Mouse (Mus musculus) lung, postnatal 0 days (tissue): Measurements from ENCODE around the gene Hdac9. TPM values are rescaled to one million over a fixed set of nuclear protein-coding genes. Genes with fewer than 3 reads are reported as not detected.

ENCODE experiments used
- ATAC-seq: fragments of 200-750 bp; cut with Nextera tagmentation; 2 replicates; pipeline ENCODE4 v1.8.0; 2017; ENCODE audit warnings: moderate library complexity
- DNase-seq: peaks from one replicate; pipeline ENCODE4 v3.0.0-alpha.2; 2016; ENCODE audit warnings: low spot score
- H3K27ac ChIP-seq: fragments of 300-500 bp; sonication (generic); 2 replicates; pipeline ENCODE4 v1.5.1; 2014; ENCODE audit warnings: antibody characterized with exemption, mild to moderate bottlenecking, low read length, mixed read lengths
- H3K27me3 ChIP-seq: fragments of 300-500 bp; sonication (generic); replicated peaks from 2 replicates; pipeline ENCODE4 v1.6.1; 2014; ENCODE audit warnings: low read length, mixed read lengths; ENCODE audit not compliant: insufficient read depth
- H3K36me3 ChIP-seq: fragments of 300-500 bp; sonication (generic); 2 replicates; pipeline ENCODE4 v1.6.1; 2014; ENCODE audit warnings: low read length, mixed read lengths; ENCODE audit not compliant: insufficient read depth
- H3K4me1 ChIP-seq: fragments of 300-500 bp; sonication (generic); 2 replicates; pipeline ENCODE4 v1.6.1; 2014; ENCODE audit warnings: antibody characterized with exemption, low read depth, low read length, mixed read lengths; ENCODE audit not compliant: insufficient read depth
- H3K4me2 ChIP-seq: fragments of 300-500 bp; sonication (generic); replicated peaks from 2 replicates; pipeline ENCODE4 v1.6.1; 2014; ENCODE audit warnings: low read depth, mild to moderate bottlenecking, low read length, moderate library complexity, mixed read lengths
- H3K4me3 ChIP-seq: fragments of 300-500 bp; sonication (generic); 2 replicates; pipeline ENCODE4 v1.5.1; 2014; ENCODE audit warnings: low read depth, low read length
- H3K9ac ChIP-seq: fragments of 300-500 bp; sonication (generic); replicated peaks from 2 replicates; pipeline ENCODE4 v1.6.1; 2014; ENCODE audit warnings: low read depth, mild to moderate bottlenecking
- H3K9me3 ChIP-seq: fragments of 300-500 bp; sonication (generic); 2 replicates; pipeline ENCODE4 v1.6.1; 2016; ENCODE audit warnings: low read length, mixed read lengths
- CTCF ChIP-seq: IDR thresholded peaks from 2 replicates; pipeline ENCODE4 v1.5.1; 2016; ENCODE audit warnings: antibody characterized with exemption, mild to moderate bottlenecking
- EP300 ChIP-seq: IDR thresholded peaks from 2 replicates; pipeline ENCODE4 v1.6.1; 2016; ENCODE audit warnings: antibody characterized with exemption, mild to moderate bottlenecking, control low read depth
- WGBS: fragments of 180-500 bp; shearing (Covaris S2); extraction: QIAGEN DNeasy Blood & Tissue Kit; methylation state at CpG from one replicate; pipeline ENCODE4 v1.1.7; 2014; 5-methylcytosine and 5-hydroxymethylcytosine counted together
- polyA plus RNA-seq: library from polyadenylated mRNA; unstranded; fragments of >200 nt; fragmentation: Nextera tagmentation; extraction: Ambion mirVana; gene quantifications from 2 replicates; pipeline ENCODE4 v1.2.1, GENCODE M21; 2015

The Hdac9 gene
- polyA plus RNA-seq, 1 experiment from 2014 or later, result 6.0 TPM

GRCm38 (mm10) chr12:34487021-34487420 lies 429.9 kb downstream of the Hdac9 start:
- Histone ChIP-seq H3K9me3 (no peaks in the 10 kb centered on the region), H3K27ac (no peak overlapping the region), H3K4me1 (no peaks in the 10 kb centered on the region), H3K27me3 (no peaks in the 10 kb centered on the region), H3K4me3 (no peak overlapping the region), H3K9ac (no peak overlapping the region), H3K4me2 (no peak overlapping the region), H3K36me3 (no peaks in the 10 kb centered on the region)
- ATAC-seq, result no peak
- TF ChIP-seq CTCF, result no peak
- TF ChIP-seq EP300, result no peak
- WGBS, result 60% methylated on average over 3 of the region's 3 CpGs
- no peak for DNase-seq

- 51% methylated on average over 2 of the region's 2 CpGs for WGBS
Observed at GRCm38 (mm10) chr12:34486016-34486415, 430.9 kb downstream of the Hdac9 start.

GRCm38 (mm10) chr12:34481702-34482101 lies 435.2 kb downstream of the Hdac9 start:
- Histone ChIP-seq H3K27me3 (no peaks in the 10 kb centered on the region), H3K4me2 (no peak overlapping the region), H3K4me3 (no peak overlapping the region), H3K9ac (no peak overlapping the region), H3K4me1 (no peaks in the 10 kb centered on the region), H3K9me3 (no peaks in the 10 kb centered on the region), H3K36me3 (no peaks in the 10 kb centered on the region), H3K27ac (no peak overlapping the region)
- DNase-seq (no peak), ATAC-seq (no peak)
- WGBS, result 92% methylated on average over 5 of the region's 5 CpGs
- TF ChIP-seq CTCF, result no peak

More at GRCm38 (mm10) chr12:34486016-34486415, 430.9 kb downstream of the Hdac9 start:
- Histone ChIP-seq H3K9me3 (no peaks in the 10 kb centered on the region), H3K9ac (no peak overlapping the region), H3K4me1 (no peaks in the 10 kb centered on the region), H3K4me2 (no peak overlapping the region), H3K4me3 (no peak overlapping the region), H3K36me3 (no peaks in the 10 kb centered on the region), H3K27ac (no peak overlapping the region), H3K27me3 (no peaks in the 10 kb centered on the region)
- ATAC-seq (no peak), DNase-seq (no peak)
- TF ChIP-seq EP300 (no peak), CTCF (no peak)

GRCm38 (mm10) chr12:34472949-34473651 lies 443.8 kb downstream of the Hdac9 start:
- WGBS, result 65% methylated on average over 10 of the region's 10 CpGs
- H3K4me2 ChIP-seq, result no peak overlapping the region
- no peak overlapping the region for H3K4me3 ChIP-seq
- DNase-seq (no peak), ATAC-seq (no peak)
- no peak overlapping the region for H3K9ac ChIP-seq
- no peaks in the 10 kb centered on the region for H3K36me3 ChIP-seq
- H3K9me3 ChIP-seq, result no peaks in the 10 kb centered on the region
- no peaks in the 10 kb centered on the region for H3K4me1 ChIP-seq
- TF ChIP-seq CTCF, result no peak
- TF ChIP-seq EP300, result no peak
- no peak overlapping the region for H3K27ac ChIP-seq
- H3K27me3 ChIP-seq, result no peaks in the 10 kb centered on the region

- Histone ChIP-seq H3K9me3 (no peaks in the 10 kb centered on the region), H3K27ac (no peak overlapping the region), H3K27me3 (no peaks in the 10 kb centered on the region), H3K4me1 (no peaks in the 10 kb centered on the region), H3K4me2 (no peak overlapping the region), H3K36me3 (no peaks in the 10 kb centered on the region), H3K4me3 (no peak overlapping the region), H3K9ac (no peak overlapping the region)
- DNase-seq (no peak), ATAC-seq (no peak)
- TF ChIP-seq CTCF (no peak), EP300 (no peak)
- 37% methylated on average over 4 of the region's 4 CpGs for WGBS
Observed at GRCm38 (mm10) chr12:34472542-34472941, 444.4 kb downstream of the Hdac9 start.

GRCm38 (mm10) chr12:34461728-34462127 lies 455.2 kb downstream of the Hdac9 start:
- Histone ChIP-seq H3K9ac (no peak overlapping the region), H3K36me3 (no peaks in the 10 kb centered on the region), H3K4me3 (no peak overlapping the region), H3K4me1 (no peaks in the 10 kb centered on the region), H3K9me3 (no peaks in the 10 kb centered on the region), H3K27me3 (no peaks in the 10 kb centered on the region), H3K27ac (no peak overlapping the region), H3K4me2 (no peak overlapping the region)
- no peak for ATAC-seq
- DNase-seq, result no peak
- TF ChIP-seq CTCF, result no peak
- no peak for TF ChIP-seq EP300
- WGBS, result 70% methylated on average over 1 of the region's 1 CpGs
